Mouse (Mus musculus): ENCODE results near the gene Ptprb.

Gene Ptprb

DNA sequence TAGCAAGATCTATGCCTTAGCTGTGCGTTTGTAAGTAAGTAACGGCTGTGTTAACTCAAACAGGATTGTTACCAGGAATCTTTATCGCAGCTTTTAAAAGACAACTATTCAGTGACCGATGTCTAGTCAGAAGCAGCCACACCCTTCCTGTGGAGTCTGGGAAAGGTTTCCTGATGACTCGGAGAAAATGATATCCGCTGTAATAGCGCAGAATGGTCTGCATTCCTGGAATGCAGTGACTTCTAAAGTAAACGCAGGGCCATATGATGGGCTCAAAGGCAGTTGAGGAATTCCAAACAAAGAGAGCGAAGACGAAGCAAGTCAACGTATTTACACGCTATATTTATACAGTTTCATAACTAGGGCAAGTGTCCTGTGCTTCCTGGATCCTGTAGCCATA, 22.5 kb downstream of the Ptprb start:
- DNase-seq (ENCODE audit: low spot score): no peak

DNA sequence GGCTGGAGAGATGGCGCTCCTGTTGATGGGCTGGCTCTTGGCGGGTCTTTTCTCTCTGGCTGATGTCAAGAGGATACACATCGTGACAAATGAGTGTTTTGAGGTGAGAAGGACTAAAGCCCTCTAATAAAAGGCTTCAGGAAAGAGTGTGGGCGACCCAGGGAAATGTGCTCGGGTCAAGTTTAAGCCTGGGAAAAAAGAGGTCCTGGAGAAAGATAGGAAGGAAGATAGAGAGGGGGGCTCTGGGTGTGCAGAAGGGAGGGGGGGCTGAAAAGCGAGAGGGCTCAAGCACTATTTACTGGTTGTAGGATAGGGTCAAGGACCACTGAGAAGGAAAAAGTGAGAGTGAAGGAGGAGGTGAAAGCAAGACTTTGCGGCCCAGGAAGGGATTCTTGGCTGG, 25.5 kb downstream of the Ptprb start:
- no peak for DNase-seq (ENCODE audit: low spot score)

- DNase-seq (ENCODE audit: low spot score): no peak
Observed at GRCm38 (mm10) chr10:116301258-116301657, 25.9 kb downstream of the Ptprb start.

DNA sequence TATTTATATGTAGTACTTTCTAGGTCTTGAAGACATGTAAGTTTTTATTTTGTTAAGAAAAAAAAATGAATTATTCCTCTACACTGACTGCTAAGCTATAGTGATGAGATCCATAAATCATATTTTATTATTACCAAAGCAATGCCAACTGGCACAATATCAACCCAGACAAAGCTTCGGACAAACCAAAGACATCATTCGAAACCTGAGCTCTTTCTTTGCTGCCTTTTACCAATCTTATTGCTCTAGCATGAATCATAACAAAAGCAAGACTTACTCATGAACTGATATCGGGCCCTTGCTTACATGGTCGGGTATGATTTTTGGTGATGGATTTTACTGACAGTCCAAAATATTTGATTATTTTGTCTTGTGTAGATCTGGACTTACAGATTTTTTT, 29.0 kb downstream of the Ptprb start:
- no peak for DNase-seq (ENCODE audit: low spot score)

- no peak for DNase-seq (ENCODE audit: low spot score)
Observed at GRCm38 (mm10) chr10:116309460-116309859, 34.1 kb downstream of the Ptprb start.

- no peak for DNase-seq (ENCODE audit: low spot score)
Observed at GRCm38 (mm10) chr10:116310516-116311210, 35.3 kb downstream of the Ptprb start.

GRCm38 (mm10) chr10:116319246-116319645, 43.9 kb downstream of the Ptprb start:
- DNase-seq (ENCODE audit: low spot score): no peak

GRCm38 (mm10) chr10:116329086-116329485, 53.8 kb downstream of the Ptprb start:
- DNase-seq (ENCODE audit: low spot score): no peak

- DNase-seq (ENCODE audit: low spot score): peak; percentile 10
Observed at GRCm38 (mm10) chr10:116330458-116330857, 55.1 kb downstream of the Ptprb start.

GRCm38 (mm10) chr10:116330961-116331510, 55.7 kb downstream of the Ptprb start:
- no peak for DNase-seq (ENCODE audit: low spot score)

DNA sequence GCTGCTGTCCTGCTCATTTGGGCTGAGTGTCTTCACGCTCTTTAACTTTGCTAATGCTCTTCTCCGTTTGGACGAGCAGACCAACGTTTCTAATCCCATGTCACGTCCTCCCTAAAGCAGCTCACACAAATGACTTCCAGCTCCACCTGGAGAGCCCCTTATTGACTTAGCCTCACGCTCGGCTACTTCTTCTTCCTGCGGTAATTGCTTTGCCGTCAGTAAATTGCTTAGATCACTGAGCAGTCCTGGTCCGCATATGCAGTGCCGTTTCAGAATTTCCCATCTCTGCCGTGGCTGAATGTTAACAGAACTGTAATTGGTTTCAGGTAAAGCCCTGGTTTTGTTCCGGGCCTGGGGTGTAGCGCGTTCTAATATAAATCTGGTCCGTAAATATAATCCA, 58.3 kb downstream of the Ptprb start:
- DNase-seq (ENCODE audit: low spot score): no peak

GRCm38 (mm10) chr10:116334120-116334519, 58.8 kb downstream of the Ptprb start:
- no peak for DNase-seq (ENCODE audit: low spot score)

GRCm38 (mm10) chr10:116335328-116335727, 60.0 kb downstream of the Ptprb start:
- no peak for DNase-seq (ENCODE audit: low spot score)

- DNase-seq (ENCODE audit: low spot score): no peak
Observed at GRCm38 (mm10) chr10:116341194-116341593, 65.9 kb downstream of the Ptprb start.

GRCm38 (mm10) chr10:116346618-116347184, 71.4 kb downstream of the Ptprb start:
- no peak for DNase-seq (ENCODE audit: low spot score)

GRCm38 (mm10) chr10:116349004-116349403, 73.7 kb downstream of the Ptprb start:
- DNase-seq (ENCODE audit: low spot score): no peak

GRCm38 (mm10) chr10:116350532-116350931, 75.2 kb downstream of the Ptprb start:
- DNase-seq (ENCODE audit: low spot score): no peak

- no peak for DNase-seq (ENCODE audit: low spot score)
Observed at GRCm38 (mm10) chr10:116354372-116354771, 79.0 kb downstream of the Ptprb start.

GRCm38 (mm10) chr10:116362181-116362580, 86.9 kb downstream of the Ptprb start:
- DNase-seq (ENCODE audit: low spot score): no peak

GRCm38 (mm10) chr10:116362645-116363044, 87.3 kb downstream of the Ptprb start:
- no peak for DNase-seq (ENCODE audit: low spot score)

DNA sequence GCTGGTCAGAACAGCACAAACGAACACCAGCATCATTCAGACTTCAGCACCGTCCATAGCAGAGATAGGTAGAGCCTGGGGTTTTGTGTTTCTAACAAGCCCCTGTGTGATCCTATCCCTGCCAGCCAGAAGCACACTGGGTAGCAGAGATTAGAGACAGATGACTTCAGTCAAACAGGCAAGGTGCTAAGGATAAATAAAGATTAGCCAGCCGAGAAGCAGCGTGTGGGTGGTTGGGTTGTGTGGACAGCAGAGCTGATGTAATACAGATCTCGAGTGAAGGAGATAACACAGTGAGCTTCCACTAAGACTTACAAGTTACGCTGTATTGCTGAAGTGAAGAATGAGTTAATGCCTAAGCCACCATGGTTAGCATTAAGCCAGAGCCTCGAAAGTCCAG, 89.4 kb downstream of the Ptprb start:
- no peak for DNase-seq (ENCODE audit: low spot score)

GRCm38 (mm10) chr10:116370991-116371725, 95.8 kb downstream of the Ptprb start:
- DNase-seq (ENCODE audit: low spot score): no peak

DNA sequence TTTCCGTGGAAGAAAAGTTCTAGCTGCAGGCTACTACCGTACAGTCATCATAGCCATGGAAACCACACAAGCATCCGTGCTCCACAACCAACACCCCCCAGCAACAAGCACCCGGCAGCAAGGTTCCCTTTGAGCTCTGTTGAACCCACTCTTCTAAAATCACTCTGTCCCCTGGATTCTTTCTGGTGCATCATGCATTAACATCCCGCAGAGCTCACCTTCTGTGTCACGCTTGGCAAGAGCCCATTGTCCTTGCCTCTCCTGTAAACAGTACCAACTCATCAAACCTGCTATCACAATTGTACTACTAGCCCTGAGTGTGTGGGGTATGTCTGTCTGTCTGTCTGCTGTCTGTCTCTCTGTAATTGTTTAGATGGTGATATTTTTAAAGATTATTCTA, 98.8 kb downstream of the Ptprb start:
- no peak for DNase-seq (ENCODE audit: low spot score)

Measured in spleen, adult 12 weeks (tissue).